Mouse (Mus musculus): ENCODE results near the gene Zfp367.

Zfp367 gene

DNA sequence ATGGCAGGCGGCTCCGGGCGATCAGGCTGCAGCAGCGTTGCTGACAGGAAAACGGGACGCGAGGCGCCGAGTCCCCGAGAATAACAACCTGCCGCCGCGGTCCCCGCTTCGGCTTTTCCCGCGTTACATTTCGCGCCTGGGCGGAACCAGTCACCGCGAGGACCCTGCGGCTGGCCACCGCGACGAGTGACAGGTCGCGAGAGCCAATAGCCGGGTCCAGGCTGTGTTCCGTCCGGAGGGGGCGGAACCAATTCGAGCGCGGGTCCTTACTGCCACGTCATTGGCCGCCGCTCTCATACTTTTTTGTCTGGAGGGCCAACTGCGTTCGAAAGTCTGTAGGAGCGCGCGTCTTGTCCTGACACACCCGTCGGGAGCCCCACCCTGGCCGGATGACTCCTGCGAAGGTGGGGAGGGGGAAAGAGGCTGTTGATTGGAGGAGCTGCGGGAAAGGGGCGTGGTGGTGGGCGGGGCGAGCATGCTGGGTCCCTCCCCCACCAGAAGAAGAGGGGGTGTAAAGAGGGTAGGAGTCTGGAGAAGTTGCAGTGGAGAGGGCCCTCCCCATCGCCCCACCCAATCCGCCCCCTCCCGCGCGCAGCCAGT lies at the start of gene Zfp367:
Gene Zfp367 (minus strand): TSS at position 120 of the 600 bp plus-strand sequence.
- DNase-seq (ENCODE audit: low read depth, low spot score), result peak; percentile 100

DNA sequence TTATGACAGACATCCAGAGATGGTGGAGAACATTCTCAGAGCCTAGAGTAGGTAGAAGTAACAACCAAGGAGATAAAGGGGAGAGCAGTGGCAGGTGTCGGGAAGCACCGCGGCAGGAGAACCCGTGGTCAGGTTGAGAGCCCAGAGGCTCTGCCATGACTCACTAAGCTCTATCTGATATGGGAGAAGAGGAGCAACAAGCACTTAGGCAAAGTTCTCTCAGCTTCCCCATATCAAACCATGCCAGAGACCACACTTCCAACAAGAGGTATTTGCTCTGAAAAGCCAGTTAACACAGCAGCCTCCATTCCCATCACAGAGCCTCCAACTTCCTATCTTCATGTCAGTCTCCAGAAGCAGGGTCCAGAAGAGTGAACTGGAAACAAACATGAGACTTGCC lies 47.9 kb upstream of the Zfp367 start:
- no peak for DNase-seq (ENCODE audit: low read depth, low spot score)

DNA sequence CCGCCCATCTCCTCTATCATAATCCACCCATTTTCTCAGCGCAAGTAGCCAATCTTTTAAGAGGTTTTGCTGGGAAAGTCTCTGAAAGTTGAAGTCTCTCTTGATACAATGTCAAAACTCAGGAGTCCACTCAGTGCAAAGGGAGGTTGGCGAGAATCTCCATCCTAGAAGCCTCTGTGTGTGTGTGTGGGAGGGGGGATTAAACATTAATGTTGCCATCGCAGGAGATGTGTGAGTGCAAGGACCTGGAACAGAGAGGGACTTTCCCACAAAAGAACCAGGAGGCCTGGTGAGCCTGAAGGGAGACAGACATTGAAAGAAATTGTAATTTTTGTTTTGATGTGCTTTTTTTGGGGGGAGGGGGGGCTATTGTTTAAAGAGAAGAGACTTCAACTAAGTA lies 45.3 kb upstream of the Zfp367 start:
- no peak for DNase-seq (ENCODE audit: low read depth, low spot score)

DNA sequence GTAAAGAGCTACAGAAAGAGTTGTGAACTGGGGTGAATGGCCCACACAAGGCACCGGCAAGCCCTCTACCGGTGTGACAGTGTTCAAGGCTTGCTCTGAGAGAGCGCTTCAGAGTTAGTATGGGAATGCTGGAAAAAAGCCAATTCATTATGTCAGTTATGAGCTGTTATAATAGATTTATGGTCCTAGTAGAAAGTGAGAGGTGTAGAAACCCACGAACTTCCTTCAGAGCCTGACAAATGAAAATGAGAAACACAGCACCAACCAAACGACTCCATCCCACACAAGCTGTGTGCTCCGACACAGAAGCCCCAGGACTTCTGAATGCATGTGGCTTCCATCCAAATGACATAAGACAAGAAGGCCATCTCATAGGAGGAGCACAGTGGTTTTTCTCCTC lies 44.9 kb upstream of the Zfp367 start:
- DNase-seq (ENCODE audit: low read depth, low spot score), result no peak

- no peak for DNase-seq (ENCODE audit: low read depth, low spot score)
These were observed 34.1 kb upstream of the Zfp367 start for GRCm38 (mm10) chr13:64187065-64187464.

DNA sequence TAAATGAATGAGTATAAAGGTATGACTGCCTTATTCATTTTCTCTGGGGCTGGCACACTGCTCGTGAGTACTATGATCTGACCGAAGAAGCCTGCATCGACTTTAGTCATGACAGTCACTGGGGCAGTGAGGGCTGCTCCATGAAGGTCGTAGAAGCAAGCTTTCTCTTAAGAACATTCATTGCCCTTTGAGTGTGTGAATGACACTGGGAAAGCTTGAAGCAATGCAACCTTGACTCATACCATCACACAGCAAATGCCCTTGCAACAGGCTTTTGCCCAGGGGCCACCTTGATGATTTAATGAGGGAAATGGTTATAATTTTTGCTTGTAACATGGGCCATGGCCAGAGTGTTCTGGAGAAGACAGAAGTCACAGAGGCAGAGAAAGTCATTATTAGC lies 33.5 kb upstream of the Zfp367 start:
- no peak for DNase-seq (ENCODE audit: low read depth, low spot score)

- peak; percentile 49 for DNase-seq (ENCODE audit: low read depth, low spot score)
These were observed 32.6 kb upstream of the Zfp367 start for GRCm38 (mm10) chr13:64185586-64185985.

GRCm38 (mm10) chr13:64185176-64185575 lies 32.2 kb upstream of the Zfp367 start:
- peak; percentile 71 for DNase-seq (ENCODE audit: low read depth, low spot score)

GRCm38 (mm10) chr13:64184361-64184760 lies 31.4 kb upstream of the Zfp367 start:
- DNase-seq (ENCODE audit: low read depth, low spot score), result no peak

DNA sequence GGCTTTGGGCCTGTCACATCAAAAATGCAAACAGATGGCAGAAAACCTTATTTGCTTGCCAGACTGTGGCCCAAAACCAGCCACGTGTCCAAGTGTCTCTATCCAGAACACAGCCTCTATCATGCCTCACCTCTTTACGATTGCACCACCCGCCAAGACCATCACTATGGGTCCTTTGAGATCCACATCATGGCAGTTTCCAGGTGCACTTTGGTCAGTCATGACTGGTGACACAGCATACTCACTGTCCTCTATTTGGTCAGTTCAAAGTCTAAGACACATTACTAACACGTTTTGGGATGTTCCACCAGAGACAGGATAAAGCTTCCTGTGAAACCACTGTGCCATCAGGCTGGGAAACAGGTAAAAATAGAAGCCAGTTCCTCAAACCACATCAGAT lies 30.6 kb upstream of the Zfp367 start:
- DNase-seq (ENCODE audit: low read depth, low spot score), result no peak

DNA sequence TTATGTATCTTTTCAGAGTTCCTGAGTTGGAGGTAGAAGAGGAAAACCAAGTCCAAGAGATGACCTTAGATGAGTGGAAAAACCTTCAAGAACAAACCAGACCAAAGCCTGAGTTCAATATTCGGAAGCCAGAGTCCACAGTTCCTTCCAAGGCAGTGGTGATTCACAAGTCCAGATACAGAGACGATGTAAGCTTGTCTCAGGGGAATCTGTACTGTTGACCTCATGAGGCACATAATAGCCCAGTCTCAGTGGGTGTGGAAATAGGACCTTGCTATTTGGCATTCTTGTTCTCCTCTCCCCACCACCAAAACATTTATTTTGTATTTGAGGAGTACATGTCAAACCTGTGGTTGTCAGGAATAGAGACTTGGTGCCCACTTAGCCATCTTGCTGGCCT lies 29.1 kb upstream of the Zfp367 start:
- DNase-seq (ENCODE audit: low read depth, low spot score), result no peak

- peak; percentile 86 for DNase-seq (ENCODE audit: low read depth, low spot score)
These were observed 27.9 kb upstream of the Zfp367 start for GRCm38 (mm10) chr13:64180888-64181287.

DNA sequence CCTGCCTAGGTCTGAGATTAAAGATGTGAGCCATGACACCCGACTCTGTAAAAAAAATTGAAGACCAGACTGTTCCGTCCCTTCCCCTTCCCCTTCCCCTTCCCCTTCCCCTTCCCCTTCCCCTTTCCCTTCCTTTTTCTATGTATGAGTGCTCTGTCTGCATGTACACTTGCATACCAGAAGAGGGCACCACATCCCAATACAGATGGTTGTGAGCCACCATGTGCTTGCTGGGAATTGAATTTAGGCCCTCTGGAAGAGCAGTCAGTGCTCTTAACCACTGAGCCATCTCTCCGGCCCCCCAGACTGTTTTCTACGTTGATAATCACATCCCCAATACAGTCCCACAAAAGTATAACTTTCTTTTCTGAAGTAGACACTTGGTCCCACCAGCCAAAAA lies 27.3 kb upstream of the Zfp367 start:
- DNase-seq (ENCODE audit: low read depth, low spot score), result peak; percentile 80

GRCm38 (mm10) chr13:64178746-64179652 lies 26.0 kb upstream of the Zfp367 start:
- no peak for DNase-seq (ENCODE audit: low read depth, low spot score)

DNA sequence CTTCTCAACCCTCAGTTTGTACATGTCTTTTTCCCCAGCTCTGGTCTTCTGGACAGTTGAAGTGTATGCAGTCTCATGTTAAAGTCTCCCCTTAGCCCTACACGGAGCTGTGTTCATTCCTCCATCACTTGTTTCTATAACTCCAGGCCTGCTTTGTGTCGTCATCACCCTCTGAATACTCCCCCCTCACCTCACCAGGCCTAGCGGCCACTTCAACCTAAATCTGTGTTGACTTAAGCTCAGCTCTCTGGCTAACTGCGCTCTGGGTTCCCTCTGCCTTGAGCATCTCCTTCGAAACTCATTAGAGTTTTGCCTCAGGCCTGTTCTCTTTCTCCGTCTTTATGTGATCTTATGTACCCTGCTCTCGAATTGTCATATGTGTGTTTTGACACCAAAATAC lies 25.0 kb upstream of the Zfp367 start:
- DNase-seq (ENCODE audit: low read depth, low spot score), result no peak

GRCm38 (mm10) chr13:64169746-64170145 lies 16.7 kb upstream of the Zfp367 start:
- DNase-seq (ENCODE audit: low read depth, low spot score), result peak; percentile 22

DNA sequence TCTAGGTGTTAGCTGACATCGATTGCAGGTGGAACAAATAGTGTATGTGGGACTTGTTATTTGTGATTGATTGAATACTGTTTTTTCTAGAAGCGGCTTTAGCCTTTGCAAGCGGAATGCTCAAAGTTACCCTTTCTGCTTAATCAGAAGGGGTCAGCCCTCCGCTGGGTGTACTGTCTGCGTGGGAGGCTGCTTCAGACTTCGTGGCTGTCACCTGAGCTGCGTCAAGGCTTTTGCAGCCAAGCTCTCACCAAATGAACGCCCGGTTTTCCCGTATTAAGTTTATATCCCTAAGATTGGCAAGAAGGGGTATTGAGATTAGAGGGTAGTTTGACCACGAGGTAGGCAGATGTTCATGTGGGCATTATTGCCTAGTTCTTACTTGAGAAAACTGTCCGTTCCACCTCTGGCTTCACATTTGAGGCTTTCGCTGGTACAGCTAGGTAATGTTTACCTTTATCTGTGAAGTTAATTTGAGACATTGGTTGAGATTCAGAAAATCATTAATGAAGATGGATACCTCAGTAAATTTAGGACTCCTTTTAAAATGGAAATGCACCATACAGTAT lies 10.2 kb upstream of the Zfp367 start:
- no peak for DNase-seq (ENCODE audit: low read depth, low spot score)

- DNase-seq (ENCODE audit: low read depth, low spot score), result no peak
These were observed 9.6 kb upstream of the Zfp367 start for GRCm38 (mm10) chr13:64162626-64163025.

- no peak for DNase-seq (ENCODE audit: low read depth, low spot score)
These were observed 9.1 kb upstream of the Zfp367 start for GRCm38 (mm10) chr13:64161916-64162611.

- DNase-seq (ENCODE audit: low read depth, low spot score), result peak; percentile 99
These were observed 8.5 kb upstream of the Zfp367 start, which contains the start of gene Habp4 for GRCm38 (mm10) chr13:64161548-64161915. Gene Habp4 (plus strand): TSS chr13:64161824.

DNA sequence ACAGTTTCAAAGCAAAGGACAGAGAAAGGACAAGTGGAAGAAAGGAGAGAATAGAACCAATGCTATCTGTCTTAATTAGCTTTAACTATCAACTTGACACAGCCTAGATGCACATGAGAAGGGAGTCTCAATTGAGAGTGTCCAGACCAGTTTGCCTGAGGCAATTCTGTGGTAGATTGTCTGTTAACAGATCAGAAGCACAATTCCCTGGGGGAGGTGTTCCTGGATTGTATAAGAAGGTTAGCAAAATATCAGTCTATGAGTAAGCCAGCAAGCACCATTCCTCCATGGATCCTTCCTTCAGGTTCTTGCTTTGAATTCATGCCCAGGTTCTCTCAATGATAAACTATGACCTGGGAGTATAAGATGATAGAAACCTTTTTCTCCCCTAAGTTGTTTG lies 4.0 kb upstream of the Zfp367 start:
- peak; percentile 33 for DNase-seq (ENCODE audit: low read depth, low spot score)

GRCm38 (mm10) chr13:64155171-64155571 lies 2.2 kb upstream of the Zfp367 start:
- peak; percentile 86 for DNase-seq (ENCODE audit: low read depth, low spot score)

All from ZHBTc4 (cell line).